Mouse (Mus musculus): Measurements from ENCODE around the gene Pex7.

DNA sequence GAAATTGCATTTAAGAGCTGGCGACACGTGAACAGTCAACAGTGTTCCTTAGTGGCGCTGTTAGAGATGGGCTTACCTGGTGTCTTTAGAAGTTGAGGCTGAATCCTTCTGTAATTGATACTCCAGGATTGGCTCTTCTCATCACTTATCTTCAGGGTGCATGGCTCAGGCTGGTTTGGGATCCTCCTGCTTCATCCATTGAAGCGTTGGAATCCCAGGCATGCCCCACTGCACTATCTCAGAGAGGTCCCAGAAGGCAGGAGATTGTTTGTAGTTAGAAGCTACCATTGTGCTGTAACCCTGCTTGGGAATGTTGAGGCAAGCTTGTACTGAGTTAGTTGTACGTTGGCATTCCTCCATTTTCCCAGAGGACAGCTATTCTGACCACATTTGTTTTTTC lies 40.4 kb upstream of the Pex7 start:
- TF ChIP-seq CTCF (conservative IDR thresholded peaks at IDR 0.05; ENCODE audit: low read length) (no peak), NANOG (IDR thresholded peaks at IDR 0.05; ENCODE audit: borderline replicate concordance, low read length) (no peak)
